Mouse (Mus musculus) lung, adult 18-20 months (tissue): ENCODE results near the gene 7420426K07Rik.

Experiments used
- DNase-seq, 2 experiments: peaks; one replicate each; pipeline ENCODE4 v3.0.0; 2022; ENCODE audit warnings: mixed read lengths in 2 of 2

Gene 7420426K07Rik

GRCm38 (mm10) chr9:98902819-98903218, at the start of gene 7420426K07Rik:
TSS of gene 7420426K07Rik (plus strand) at chr9:98903119.
- DNase-seq, result no peak

GRCm38 (mm10) chr9:98856210-98856609, 46.7 kb upstream of the 7420426K07Rik start, which contains the start of gene Prr23a2:
TSS of gene Prr23a2 (plus strand) at chr9:98856494.
- DNase-seq, result no peak

DNA sequence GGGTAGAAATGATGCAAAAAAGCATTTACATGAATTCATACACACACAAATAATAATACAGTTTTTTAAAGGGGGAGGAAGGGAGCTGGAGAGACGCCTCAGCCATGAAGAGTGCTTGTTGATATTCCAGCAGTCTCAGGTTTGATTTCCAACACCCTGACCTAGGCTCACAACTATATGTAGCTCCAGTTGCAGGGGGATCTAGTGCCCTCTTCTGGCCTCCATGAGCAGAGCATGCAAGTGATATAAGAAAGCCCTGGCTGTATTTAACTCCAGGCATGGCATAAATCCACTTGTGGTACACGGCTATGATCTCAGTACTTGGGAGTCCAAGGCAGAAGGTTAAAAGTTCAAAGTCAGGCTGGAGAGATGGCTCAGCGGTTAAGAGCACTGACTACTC, 39.5 kb upstream of the 7420426K07Rik start:
- DNase-seq, result no peak

DNA sequence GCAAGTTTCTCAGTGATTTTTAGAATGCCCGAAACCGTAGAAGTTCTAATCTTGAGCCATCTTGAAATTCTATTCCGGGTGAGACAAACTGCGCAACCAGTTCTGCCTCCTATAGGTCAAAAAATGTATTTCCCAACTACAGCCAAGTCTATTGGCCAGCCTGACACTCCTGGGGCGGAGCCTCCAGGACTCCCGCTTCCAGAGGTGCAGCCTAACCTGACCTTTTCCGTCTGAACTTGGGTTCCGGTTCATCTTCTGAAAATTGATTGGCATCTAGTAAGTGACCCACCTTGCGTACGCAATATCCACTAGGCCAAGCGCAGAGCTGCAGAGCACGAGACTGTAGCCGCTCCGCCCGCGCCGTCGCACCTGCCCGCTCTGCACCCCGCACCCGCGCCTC, 38.3 kb upstream of the 7420426K07Rik start, which contains the start of gene Prr23a3:
Prr23a3 (plus strand) TSS at position 197 of the 400 bp plus-strand sequence.
- DNase-seq, result no peak

DNA sequence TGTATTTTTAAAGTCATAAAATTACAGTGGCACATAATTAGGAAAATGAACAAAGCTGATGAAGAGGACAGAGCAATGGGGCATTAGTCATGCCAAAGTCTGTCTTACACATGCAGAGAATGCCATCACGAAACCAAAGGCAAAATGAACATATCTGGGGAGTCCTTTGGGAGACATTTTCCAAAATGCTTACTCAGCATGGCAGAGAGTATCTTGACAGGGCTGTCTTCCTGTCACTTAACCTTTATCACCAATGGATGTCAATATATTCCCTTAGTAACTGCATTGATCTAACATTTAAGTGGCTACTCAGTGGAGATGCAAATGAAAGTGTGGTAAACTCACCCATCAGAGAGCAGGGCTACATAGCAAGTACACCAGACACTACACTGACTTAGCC, 1.4 kb upstream of the 7420426K07Rik start:
- no peak for DNase-seq

- no peak for DNase-seq
Observed at GRCm38 (mm10) chr9:98920629-98921523, 18.0 kb downstream of the 7420426K07Rik start.

GRCm38 (mm10) chr9:98923119-98923518, 20.2 kb downstream of the 7420426K07Rik start:
- DNase-seq, result no peak

GRCm38 (mm10) chr9:98924183-98924582, 21.3 kb downstream of the 7420426K07Rik start:
- DNase-seq, result no peak

- no peak for DNase-seq
Observed at GRCm38 (mm10) chr9:98929496-98929895, 26.6 kb downstream of the 7420426K07Rik start.

DNA sequence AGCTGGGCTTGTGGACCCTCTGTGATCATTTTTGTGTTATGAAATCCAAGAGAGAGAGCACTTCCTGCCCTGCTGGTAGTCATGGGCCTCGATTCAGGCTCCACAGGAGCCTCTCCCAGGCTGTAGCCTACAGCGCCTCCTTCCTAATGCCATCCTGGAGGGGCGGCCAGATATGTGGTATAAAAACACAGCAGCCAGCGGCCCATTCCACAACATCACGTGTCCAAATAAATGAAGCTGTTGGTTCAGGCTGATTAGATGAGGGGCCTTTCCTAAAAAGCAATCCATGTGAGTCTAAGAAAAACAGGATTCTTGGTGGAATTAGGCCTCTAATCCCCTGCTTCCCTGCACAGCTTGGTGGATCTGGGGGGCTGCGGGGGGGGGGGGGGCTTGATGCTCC, 30.0 kb downstream of the 7420426K07Rik start:
- DNase-seq, result no peak

DNA sequence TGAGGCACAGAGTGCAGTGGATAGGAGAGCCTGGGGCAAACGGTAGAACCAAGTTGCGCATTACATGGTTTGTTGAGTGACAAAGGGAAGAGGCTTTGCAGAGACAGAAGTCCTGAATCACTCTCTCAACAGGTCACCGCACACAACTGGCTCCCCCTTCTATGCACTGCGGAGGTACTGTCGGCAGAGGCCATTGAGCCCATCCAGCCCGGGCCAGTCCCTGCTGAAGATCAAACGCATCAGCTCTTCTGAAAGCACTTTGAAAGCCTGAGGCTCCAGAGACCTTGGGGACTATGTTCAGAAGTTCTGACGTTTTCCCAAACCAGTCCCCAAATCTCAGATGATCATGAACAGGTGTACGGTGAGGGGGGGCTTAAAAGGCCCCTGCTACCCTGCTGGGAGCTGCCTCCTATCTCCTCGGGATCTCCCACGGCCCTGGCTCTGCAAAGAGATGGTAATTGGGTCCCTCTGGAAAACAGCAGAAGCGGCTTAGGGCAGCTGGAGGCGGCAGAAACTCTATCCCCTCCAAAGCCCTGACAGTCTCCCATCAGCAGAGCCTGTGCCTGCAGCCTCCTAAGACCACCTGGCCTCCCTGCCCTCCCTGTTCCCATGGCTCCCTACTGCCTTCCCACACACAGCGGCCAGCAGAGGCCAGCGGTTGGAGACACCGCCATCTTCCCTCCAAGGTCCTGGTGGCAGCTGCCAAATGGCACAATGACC, 32.4 kb downstream of the 7420426K07Rik start:
- DNase-seq, result no peak

GRCm38 (mm10) chr9:98939290-98939689, 36.4 kb downstream of the 7420426K07Rik start:
- no peak for DNase-seq

GRCm38 (mm10) chr9:98952171-98953050, 49.5 kb downstream of the 7420426K07Rik start:
- no peak for DNase-seq

DNA sequence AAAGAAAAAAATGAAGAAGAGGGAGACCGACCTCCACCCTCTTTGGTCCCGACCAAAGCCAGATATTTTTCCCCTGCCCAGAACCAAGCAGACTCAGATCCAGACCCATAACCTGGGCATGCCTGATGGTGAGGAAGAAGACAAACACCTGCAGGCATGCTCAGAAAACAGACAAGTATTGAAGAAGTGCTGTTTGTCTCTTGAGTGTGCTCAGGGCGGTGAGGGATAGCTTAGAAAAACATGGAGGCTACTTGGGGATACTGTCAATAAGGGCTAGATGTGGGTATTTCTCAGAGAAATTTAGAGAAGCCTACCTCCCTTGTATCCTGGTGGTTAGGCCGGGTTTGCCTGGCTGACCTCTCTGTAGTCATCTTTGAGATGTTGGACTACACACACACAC, 50.4 kb downstream of the 7420426K07Rik start:
- no peak for DNase-seq

GRCm38 (mm10) chr9:98953830-98954229, 50.9 kb downstream of the 7420426K07Rik start:
- no peak for DNase-seq
